Mouse (Mus musculus): ENCODE measurements around the gene Ifi27l2a. TPM values are rescaled to one million over a fixed set of nuclear protein-coding genes. Genes with fewer than 3 reads are reported as not detected.

The Ifi27l2a gene
- total RNA-seq, 1 experiment, result 2.1 TPM

DNA sequence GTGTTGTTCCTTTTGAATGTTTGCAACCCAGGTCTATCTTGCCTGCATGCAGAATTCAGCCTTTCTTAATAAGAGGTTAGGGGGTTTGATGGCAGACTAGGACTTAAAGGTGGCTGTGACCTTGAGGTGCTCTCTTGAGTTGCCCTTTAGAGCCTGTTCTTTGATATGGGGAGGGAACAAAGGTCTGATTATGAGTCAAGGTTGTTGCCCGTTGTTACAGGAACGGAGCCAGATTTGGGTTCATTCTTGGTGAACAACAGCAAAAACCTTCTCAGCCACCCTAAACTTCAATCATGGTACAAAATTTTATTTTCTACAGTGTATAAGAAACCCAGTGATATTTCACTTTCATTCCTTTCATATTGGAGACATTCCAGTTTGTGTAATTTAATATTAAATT, 10.1 kb downstream of the Ifi27l2a start:
- no peak overlapping the region for H3K9ac ChIP-seq (ENCODE audit: insufficient read depth, low read depth, low read length, poor library complexity, severe bottlenecking)
- in situ Hi-C loops (cut with MboI; ENCODE audit: low sequenced_read_pairs in 2 of 2, unreplicated experiment in 2 of 2), result no loop called here
- no peaks in the 10 kb centered on the region for H3K9me3 ChIP-seq (ENCODE audit: control insufficient read depth, insufficient read depth, low read depth, low read length)
- peaks cover 0 to 4% of the 10 kb centered on the region in 2 experiments; a peak in 1 of 4 replicates for H3K4me1 ChIP-seq (ENCODE audit: control insufficient read depth in 2 of 2, insufficient read depth in 2 of 2, low read length in 2 of 2, poor library complexity in 1 of 2)
- no peak overlapping the region for H3K4me3 ChIP-seq (ENCODE audit: insufficient read depth in 1 of 2, low read depth in 1 of 2, low read length in 2 of 2, poor library complexity in 1 of 2, severe bottlenecking in 1 of 2)
- no peak overlapping the region for H3K27ac ChIP-seq (ENCODE audit: insufficient read depth, low read depth, low read length, poor library complexity, severe bottlenecking)
- DNase-seq (ENCODE audit: low read depth, low spot score), result no peak
- no peaks in the 10 kb centered on the region for H3K36me3 ChIP-seq (ENCODE audit: control insufficient read depth, insufficient read depth, low read length, poor library complexity, severe bottlenecking)
- TF ChIP-seq MAFK (IDR thresholded peaks at IDR 0.05; ENCODE audit: insufficient read depth, low read depth, low read length) (no peak), CHD2 (IDR thresholded peaks at IDR 0.05; ENCODE audit: low read depth, low read length) (no peak), HCFC1 (IDR thresholded peaks at IDR 0.05; ENCODE audit: borderline replicate concordance, insufficient read depth, low read length) (no peak), ZNF384 (IDR thresholded peaks at IDR 0.05; ENCODE audit: low read depth, low read length) (no peak), ZC3H11A (IDR thresholded peaks at IDR 0.05; ENCODE audit: borderline replicate concordance, low read depth, low read length) (no peak)

DNA sequence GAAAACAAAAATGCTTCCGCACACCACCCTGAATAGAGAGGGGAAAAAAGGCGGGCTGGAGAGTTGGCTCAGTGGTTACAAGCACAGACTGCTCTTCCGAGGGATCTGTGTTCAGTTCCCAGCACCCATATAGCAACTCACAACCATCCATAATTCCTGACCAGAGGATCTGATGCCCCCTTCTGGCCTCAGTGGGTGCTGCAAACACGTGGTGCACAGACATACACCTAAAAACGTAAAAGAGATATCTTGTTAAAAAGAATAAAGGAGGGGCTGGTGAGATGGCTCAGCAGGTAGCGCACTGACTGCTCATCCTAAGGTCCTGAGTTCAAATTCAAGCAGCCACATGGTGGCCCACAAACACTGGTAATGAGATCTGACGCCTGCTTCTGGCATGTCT, 16.8 kb downstream of the Ifi27l2a start:
- peaks cover 4 to 7% of the 10 kb centered on the region in 2 experiments for H3K4me1 ChIP-seq (ENCODE audit: control insufficient read depth in 2 of 2, insufficient read depth in 2 of 2, low read length in 2 of 2, poor library complexity in 1 of 2)
- no peak overlapping the region for H3K4me3 ChIP-seq (ENCODE audit: insufficient read depth in 1 of 2, low read depth in 1 of 2, low read length in 2 of 2, poor library complexity in 1 of 2, severe bottlenecking in 1 of 2)
- no peak overlapping the region for H3K27ac ChIP-seq (ENCODE audit: insufficient read depth, low read depth, low read length, poor library complexity, severe bottlenecking)
- peaks cover 10% of the 10 kb centered on the region for H3K36me3 ChIP-seq (ENCODE audit: control insufficient read depth, insufficient read depth, low read length, poor library complexity, severe bottlenecking)
- in situ Hi-C loops (cut with MboI; ENCODE audit: low sequenced_read_pairs in 2 of 2, unreplicated experiment in 2 of 2), result no loop called here
- no peak overlapping the region for H3K9ac ChIP-seq (ENCODE audit: insufficient read depth, low read depth, low read length, poor library complexity, severe bottlenecking)
- H3K9me3 ChIP-seq (ENCODE audit: control insufficient read depth, insufficient read depth, low read depth, low read length), result no peaks in the 10 kb centered on the region
- no peak for DNase-seq (ENCODE audit: low read depth, low spot score)
- TF ChIP-seq ZNF384 (IDR thresholded peaks at IDR 0.05; ENCODE audit: low read depth, low read length), result no peak
- no peak for TF ChIP-seq MAFK (IDR thresholded peaks at IDR 0.05; ENCODE audit: insufficient read depth, low read depth, low read length)
- TF ChIP-seq HCFC1 (IDR thresholded peaks at IDR 0.05; ENCODE audit: borderline replicate concordance, insufficient read depth, low read length), result no peak
- no peak for TF ChIP-seq ZC3H11A (IDR thresholded peaks at IDR 0.05; ENCODE audit: borderline replicate concordance, low read depth, low read length)
- TF ChIP-seq CHD2 (IDR thresholded peaks at IDR 0.05; ENCODE audit: low read depth, low read length), result no peak

GRCm38 (mm10) chr12:103425729-103426470, 17.6 kb downstream of the Ifi27l2a start, which contains the start of gene Ddx24:
Ddx24 (minus strand) TSS chr12:103425830.
- Histone ChIP-seq H3K4me1 (ENCODE audit: control insufficient read depth in 2 of 2, insufficient read depth in 2 of 2, low read length in 2 of 2, poor library complexity in 1 of 2) (peaks cover 4 to 7% of the 10 kb centered on the region in 2 experiments), H3K36me3 (ENCODE audit: control insufficient read depth, insufficient read depth, low read length, poor library complexity, severe bottlenecking) (peaks cover 10% of the 10 kb centered on the region), H3K4me3 (ENCODE audit: insufficient read depth in 1 of 2, low read depth in 1 of 2, low read length in 2 of 2, poor library complexity in 1 of 2, severe bottlenecking in 1 of 2) (peak within 1 kb of the TSS; percentile 88 to 96), H3K9me3 (ENCODE audit: control insufficient read depth, insufficient read depth, low read depth, low read length) (no peaks in the 10 kb centered on the region), H3K27ac (ENCODE audit: insufficient read depth, low read depth, low read length, poor library complexity, severe bottlenecking) (peak within 1 kb of the TSS; percentile 69; the same call in 1 of the 2 replicates), H3K9ac (ENCODE audit: insufficient read depth, low read depth, low read length, poor library complexity, severe bottlenecking) (peak within 1 kb of the TSS; percentile 98)
- TF ChIP-seq ZC3H11A (IDR thresholded peaks at IDR 0.05; ENCODE audit: borderline replicate concordance, low read depth, low read length), result peak; percentile 48; the same call in 1 of the 2 replicates
- TF ChIP-seq MAFK (IDR thresholded peaks at IDR 0.05; ENCODE audit: insufficient read depth, low read depth, low read length), result no peak; the same call in 1 of the 2 replicates
- in situ Hi-C loops (cut with MboI; ENCODE audit: low sequenced_read_pairs in 2 of 2, unreplicated experiment in 2 of 2), result no loop called here
- DNase-seq (ENCODE audit: low read depth, low spot score), result peak; percentile 96

DNA sequence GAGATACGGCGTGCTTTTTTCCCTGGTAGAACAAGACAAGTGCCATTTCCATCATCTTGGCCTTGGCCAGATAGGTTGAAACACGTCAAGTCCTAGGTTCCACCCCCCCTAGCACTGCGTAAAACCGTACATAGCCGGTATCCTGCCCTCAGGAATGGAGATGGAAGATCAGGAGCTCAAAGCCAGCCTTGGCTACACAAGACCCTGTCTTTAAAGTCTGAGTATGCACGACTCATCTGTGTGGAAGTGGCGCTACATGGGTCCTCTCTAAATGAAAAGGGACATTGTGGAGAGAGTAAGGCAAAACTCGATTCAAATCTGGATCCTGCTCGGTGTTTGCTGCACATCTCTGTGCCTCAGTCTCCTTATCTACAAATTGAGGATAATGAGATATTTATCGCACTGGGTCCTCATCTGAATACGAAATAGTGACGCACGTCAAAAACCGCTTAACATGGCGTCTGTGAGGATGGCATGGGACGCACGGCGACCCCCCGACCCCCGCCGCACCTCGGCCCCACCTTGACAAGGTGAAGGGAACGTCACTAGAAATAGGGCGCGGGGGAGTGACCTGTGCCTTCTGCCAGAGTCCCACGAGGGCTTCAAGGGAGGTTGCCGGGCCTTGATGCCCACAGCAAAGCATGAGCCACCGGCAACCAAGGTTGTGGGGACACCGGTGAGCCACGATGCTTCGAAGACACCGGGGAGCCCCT, 18.3 kb downstream of the Ifi27l2a start:
- no peak for DNase-seq (ENCODE audit: low read depth, low spot score)
- Histone ChIP-seq H3K27ac (ENCODE audit: insufficient read depth, low read depth, low read length, poor library complexity, severe bottlenecking) (peak overlapping the region; percentile 69; the same call in 1 of the 2 replicates), H3K4me3 (ENCODE audit: insufficient read depth in 1 of 2, low read depth in 1 of 2, low read length in 2 of 2, poor library complexity in 1 of 2, severe bottlenecking in 1 of 2) (peak overlapping the region; percentile 88 to 96), H3K9me3 (ENCODE audit: control insufficient read depth, insufficient read depth, low read depth, low read length) (no peaks in the 10 kb centered on the region), H3K9ac (ENCODE audit: insufficient read depth, low read depth, low read length, poor library complexity, severe bottlenecking) (peak overlapping the region; percentile 98), H3K36me3 (ENCODE audit: control insufficient read depth, insufficient read depth, low read length, poor library complexity, severe bottlenecking) (peaks cover 10% of the 10 kb centered on the region), H3K4me1 (ENCODE audit: control insufficient read depth in 2 of 2, insufficient read depth in 2 of 2, low read length in 2 of 2, poor library complexity in 1 of 2) (peaks cover 4 to 7% of the 10 kb centered on the region in 2 experiments)
- TF ChIP-seq ZNF384 (IDR thresholded peaks at IDR 0.05; ENCODE audit: low read depth, low read length) (no peak), CHD2 (IDR thresholded peaks at IDR 0.05; ENCODE audit: low read depth, low read length) (no peak), ZC3H11A (IDR thresholded peaks at IDR 0.05; ENCODE audit: borderline replicate concordance, low read depth, low read length) (no peak), HCFC1 (IDR thresholded peaks at IDR 0.05; ENCODE audit: borderline replicate concordance, insufficient read depth, low read length) (no peak), MAFK (IDR thresholded peaks at IDR 0.05; ENCODE audit: insufficient read depth, low read depth, low read length) (no peak)
- in situ Hi-C loops (cut with MboI; ENCODE audit: low sequenced_read_pairs in 2 of 2, unreplicated experiment in 2 of 2), result no loop called here
